Mouse (Mus musculus) stomach, postnatal 0 days (tissue): ENCODE measurements around the gene Dhrs9.
"Not testable (repeated sequence)": the region's sequence is repeated elsewhere in the genome, so short reads cannot be mapped to it uniquely, and the experiment has no call there.

Source experiments
- CTCF ChIP-seq: IDR thresholded peaks from 2 replicates; pipeline ENCODE4 v1.5.1; 2016; ENCODE audit warnings: antibody characterized with exemption, low read depth, mild to moderate bottlenecking, moderate library complexity
- EP300 ChIP-seq: optimal IDR thresholded peaks from 2 replicates; pipeline ENCODE3; 2016; ENCODE audit warnings: antibody characterized with exemption

DNA sequence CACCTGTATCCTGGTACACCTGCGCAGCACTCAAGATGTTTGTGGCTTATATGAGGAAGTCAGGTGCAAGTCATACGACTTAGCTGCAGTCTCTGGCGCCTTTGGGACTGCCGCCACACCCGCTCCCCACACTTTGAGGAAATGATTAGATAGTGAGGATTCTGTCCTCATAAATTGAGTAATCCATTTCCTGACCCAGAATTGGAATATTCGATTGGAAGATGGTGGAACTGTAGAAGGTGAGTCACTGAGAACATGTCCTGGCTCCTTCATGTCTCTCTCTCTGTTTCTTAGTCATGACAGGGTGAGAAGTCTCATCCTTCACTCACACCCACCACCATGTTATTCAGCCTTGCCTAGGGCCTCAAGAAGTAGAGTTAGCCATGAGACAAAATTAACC is 48.7 kb upstream of the Dhrs9 start:
- not testable (repeated sequence) for TF ChIP-seq CTCF, EP300
